Mouse (Mus musculus): ENCODE data around the gene Pitpnm1.

The Pitpnm1 gene

GRCm38 (mm10) chr19:4152445-4153231 lies 52.8 kb downstream of the Pitpnm1 start:
- in situ Hi-C loops (cut with MboI; ENCODE audit: low sequenced_read_pairs) = no loop called here

DNA sequence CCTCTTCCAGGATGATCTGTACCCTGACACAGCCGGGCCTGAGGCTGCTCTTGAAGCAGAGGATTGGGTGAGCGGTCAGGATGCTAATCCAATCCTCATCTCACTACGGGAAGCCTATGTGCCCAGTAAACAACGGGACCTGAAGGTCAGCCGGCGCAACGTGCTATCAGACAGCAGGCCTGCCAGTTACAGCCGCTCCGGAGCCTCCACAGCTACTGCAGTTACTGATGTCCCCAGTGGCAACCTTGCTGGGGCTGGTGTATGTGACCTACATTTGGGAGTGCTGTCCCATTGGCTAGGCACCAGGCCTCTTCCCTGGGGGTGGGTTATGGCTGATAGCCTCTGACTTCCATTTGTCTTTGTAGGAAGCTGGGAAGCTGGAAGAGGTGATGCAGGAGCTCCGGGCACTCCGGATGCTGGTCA lies 53.4 kb downstream of the Pitpnm1 start, which contains the start of gene Ptprcap:
Gene Ptprcap, plus strand, starts transcription at position 373 of the 423 bp plus-strand sequence.
- in situ Hi-C loops (cut with MboI; ENCODE audit: low sequenced_read_pairs) = no loop called here

GRCm38 (mm10) chr19:4154437-4155222 lies 54.8 kb downstream of the Pitpnm1 start:
- in situ Hi-C loops (cut with MboI; ENCODE audit: low sequenced_read_pairs) = no loop called here

DNA sequence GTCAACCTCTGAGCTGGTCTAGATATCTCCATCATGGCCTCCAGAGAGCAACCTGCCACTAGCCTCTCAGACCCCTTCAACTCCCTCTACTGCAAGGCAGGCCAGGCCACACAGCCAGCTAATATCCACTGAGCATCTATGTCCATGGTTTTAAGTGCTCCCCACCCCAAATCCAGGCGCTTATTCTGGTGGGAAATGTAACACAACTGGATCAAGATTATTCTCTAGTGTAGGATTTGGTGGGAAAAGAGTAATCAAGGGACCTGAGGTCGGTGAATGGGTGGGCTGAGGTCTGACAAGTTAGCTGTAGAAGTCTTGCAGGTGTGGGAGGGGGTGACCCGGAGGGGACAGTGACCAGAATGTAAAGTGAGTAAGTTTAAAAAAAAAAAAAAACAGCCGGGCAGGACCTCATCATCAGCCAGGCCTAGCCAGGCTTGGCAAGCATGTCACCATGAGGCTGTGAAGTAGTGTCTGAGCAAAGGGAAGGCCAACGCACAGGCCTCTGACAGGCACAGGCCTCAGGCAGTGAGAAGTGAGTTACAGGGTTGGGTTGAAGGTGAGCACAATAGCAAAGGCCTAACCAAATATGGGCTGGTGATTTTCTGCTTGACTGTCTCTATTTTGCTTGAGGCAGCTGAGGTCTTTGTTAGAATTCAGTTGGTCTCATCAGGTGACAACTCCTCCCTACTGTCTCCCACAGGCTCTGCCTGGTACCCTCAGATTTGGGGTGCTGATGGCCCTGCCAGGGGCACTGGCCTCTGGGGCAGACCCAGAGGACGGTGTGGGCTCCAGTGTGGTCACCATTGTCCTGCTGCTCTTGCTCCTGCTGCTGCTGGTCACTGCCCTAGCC lies 55.6 kb downstream of the Pitpnm1 start:
- in situ Hi-C loops (cut with MboI; ENCODE audit: low sequenced_read_pairs) = no loop called here

DNA sequence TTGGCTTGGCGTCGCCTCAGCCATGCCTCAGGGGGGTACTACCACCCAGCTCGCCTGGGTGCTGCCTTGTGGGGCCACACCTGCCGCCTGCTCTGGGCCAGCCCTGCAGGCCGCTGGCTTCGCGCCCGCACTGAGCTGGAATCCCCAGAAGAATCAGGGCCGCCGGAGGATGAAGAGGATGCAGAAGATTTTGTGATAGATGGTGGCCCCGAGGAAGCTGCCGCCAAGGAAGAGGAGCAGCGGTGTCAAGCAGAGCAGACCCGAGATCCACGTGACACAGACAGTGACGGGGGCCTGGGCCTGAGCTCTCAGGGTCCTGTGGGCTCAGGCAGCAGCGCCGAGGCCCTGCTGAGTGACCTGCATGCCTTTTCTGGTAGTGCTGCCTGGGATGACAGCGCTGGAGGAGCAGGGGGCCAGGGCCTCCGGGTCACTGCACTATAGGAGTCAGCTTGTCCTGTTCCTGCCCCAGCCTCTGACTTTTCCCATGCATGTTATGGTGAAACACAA lies 56.3 kb downstream of the Pitpnm1 start:
- in situ Hi-C loops (cut with MboI; ENCODE audit: low sequenced_read_pairs) = no loop called here

- in situ Hi-C loops (cut with MboI; ENCODE audit: low sequenced_read_pairs) = no loop called here
Observed at GRCm38 (mm10) chr19:4156771-4157170, 57.0 kb downstream of the Pitpnm1 start.

GRCm38 (mm10) chr19:4159049-4159448 lies 59.3 kb downstream of the Pitpnm1 start:
- in situ Hi-C loops (cut with MboI; ENCODE audit: low sequenced_read_pairs) = no loop called here

DNA sequence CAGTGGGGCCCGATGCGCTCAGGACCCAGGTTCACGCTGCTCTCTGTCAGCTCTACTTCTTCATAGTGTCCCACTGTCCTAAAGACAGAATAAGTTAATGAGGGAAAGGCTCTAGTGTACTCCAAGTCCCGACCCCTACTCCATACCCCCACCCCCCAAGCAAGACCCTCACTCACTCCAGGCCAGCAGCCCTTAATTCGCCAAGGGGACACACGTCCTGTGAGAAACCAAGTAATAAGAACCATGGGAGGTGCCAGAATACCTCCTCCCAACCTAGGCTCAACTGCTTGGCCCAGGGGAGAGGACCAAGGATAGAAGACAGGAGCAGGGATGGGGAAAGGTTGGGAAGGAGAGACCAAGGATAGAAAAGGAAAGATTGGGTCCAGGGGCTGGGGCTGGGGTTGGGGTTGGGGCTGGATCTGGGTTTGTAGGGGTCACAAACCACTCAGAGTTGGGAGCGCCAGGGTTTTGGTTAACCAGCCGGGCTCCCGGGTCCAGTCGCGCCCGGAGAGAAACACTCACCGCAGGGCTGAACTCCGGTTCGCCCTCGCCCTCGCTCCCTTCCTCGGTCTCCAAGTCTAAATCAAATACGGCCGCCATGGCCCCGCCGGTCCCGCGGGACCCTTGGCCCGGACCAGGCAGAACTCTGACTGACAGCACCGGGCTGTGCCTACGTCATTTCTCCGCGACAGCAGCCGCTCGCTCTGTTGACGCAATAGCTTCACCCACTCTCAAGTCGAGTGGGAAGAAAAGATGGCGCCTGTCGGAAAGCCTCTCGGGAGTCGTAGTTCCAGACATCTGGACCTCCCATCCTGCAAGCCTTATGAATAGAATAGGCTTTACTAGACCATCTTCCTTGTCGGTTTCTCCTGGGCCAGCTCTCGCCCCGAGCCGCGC lies 63.1 kb downstream of the Pitpnm1 start, which contains the start of gene Rps6kb2:
Gene Rps6kb2, minus strand, starts transcription at position 709 of the 897 bp plus-strand sequence.
- in situ Hi-C loops (cut with MboI; ENCODE audit: low sequenced_read_pairs) = no loop called here

DNA sequence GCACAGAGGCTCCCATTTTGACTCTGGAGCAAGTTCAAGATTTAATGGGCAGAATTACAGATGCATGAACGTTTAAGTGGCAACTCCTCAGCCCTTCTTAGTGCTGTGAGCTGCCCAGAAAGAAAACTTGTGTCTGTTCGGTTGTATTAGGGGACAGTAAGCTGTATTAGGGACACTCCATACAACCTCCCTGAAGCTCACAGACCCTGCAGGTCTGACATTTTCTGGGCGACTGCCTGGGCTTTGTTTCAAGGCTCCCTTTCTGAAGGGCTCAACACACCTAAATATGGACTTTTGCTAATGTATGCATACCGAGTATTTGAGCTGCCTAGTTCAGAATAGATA lies 63.7 kb downstream of the Pitpnm1 start:
- in situ Hi-C loops (cut with MboI; ENCODE audit: low sequenced_read_pairs) = no loop called here

Measured in CH12F3 (cell line).